Mouse (Mus musculus): Measurements from ENCODE around the gene Ccdc92b. TPM values are rescaled to one million over a fixed set of nuclear protein-coding genes. Genes with fewer than 3 reads are reported as not detected.

Gene Ccdc92b
- total RNA-seq, 2 experiments from 2014 or later: 21.9 to 22.1 TPM

Other genes with a start within 250 kb of the Ccdc92b start
- gene Rap1gap2, start 8.7 kb upstream of the Ccdc92b start, total RNA-seq (2021): 100 to 1,000 TPM; 135 to 137 TPM
- gene Cluh, start 29.9 kb downstream of the Ccdc92b start, total RNA-seq (2021): 10 to 100 TPM; 66.9 to 70.0 TPM
- 100 to 1,000 TPM; 398 to 402 TPM for gene Pafah1b1, start 105.1 kb downstream of the Ccdc92b start, total RNA-seq (2021)
- gene Mettl16, start 151.2 kb downstream of the Ccdc92b start, total RNA-seq (2021): 10 to 100 TPM; 30.7 to 36.0 TPM
- gene Mnt, start 211.3 kb downstream of the Ccdc92b start, total RNA-seq (2021): 10 to 100 TPM; 28.3 to 30.5 TPM